Mouse (Mus musculus) lung, postnatal 0 days (tissue): ENCODE measurements around the gene Lztr1. TPM values are rescaled to one million over a fixed set of nuclear protein-coding genes. Genes with fewer than 3 reads are reported as not detected.
A peak's percentile ranks its signal among the peaks of the same experiment; 100 is the strongest.

ENCODE experiments used
- ATAC-seq: fragments of 200-750 bp; cut with Nextera tagmentation; 2 replicates; pipeline ENCODE4 v1.8.0; 2017; ENCODE audit warnings: moderate library complexity
- DNase-seq: peaks from one replicate; pipeline ENCODE4 v3.0.0-alpha.2; 2016; ENCODE audit warnings: low spot score
- H3K27ac ChIP-seq: fragments of 300-500 bp; sonication (generic); 2 replicates; pipeline ENCODE4 v1.5.1; 2014; ENCODE audit warnings: antibody characterized with exemption, mild to moderate bottlenecking, low read length, mixed read lengths
- H3K27me3 ChIP-seq: fragments of 300-500 bp; sonication (generic); replicated peaks from 2 replicates; pipeline ENCODE4 v1.6.1; 2014; ENCODE audit warnings: low read length, mixed read lengths; ENCODE audit not compliant: insufficient read depth
- H3K36me3 ChIP-seq: fragments of 300-500 bp; sonication (generic); 2 replicates; pipeline ENCODE4 v1.6.1; 2014; ENCODE audit warnings: low read length, mixed read lengths; ENCODE audit not compliant: insufficient read depth
- H3K4me1 ChIP-seq: fragments of 300-500 bp; sonication (generic); 2 replicates; pipeline ENCODE4 v1.6.1; 2014; ENCODE audit warnings: antibody characterized with exemption, low read depth, low read length, mixed read lengths; ENCODE audit not compliant: insufficient read depth
- H3K4me2 ChIP-seq: fragments of 300-500 bp; sonication (generic); replicated peaks from 2 replicates; pipeline ENCODE4 v1.6.1; 2014; ENCODE audit warnings: low read depth, mild to moderate bottlenecking, low read length, moderate library complexity, mixed read lengths
- H3K4me3 ChIP-seq: fragments of 300-500 bp; sonication (generic); 2 replicates; pipeline ENCODE4 v1.5.1; 2014; ENCODE audit warnings: low read depth, low read length
- H3K9ac ChIP-seq: fragments of 300-500 bp; sonication (generic); replicated peaks from 2 replicates; pipeline ENCODE4 v1.6.1; 2014; ENCODE audit warnings: low read depth, mild to moderate bottlenecking
- H3K9me3 ChIP-seq: fragments of 300-500 bp; sonication (generic); 2 replicates; pipeline ENCODE4 v1.6.1; 2016; ENCODE audit warnings: low read length, mixed read lengths
- CTCF ChIP-seq: IDR thresholded peaks from 2 replicates; pipeline ENCODE4 v1.5.1; 2016; ENCODE audit warnings: antibody characterized with exemption, mild to moderate bottlenecking
- EP300 ChIP-seq: IDR thresholded peaks from 2 replicates; pipeline ENCODE4 v1.6.1; 2016; ENCODE audit warnings: antibody characterized with exemption, mild to moderate bottlenecking, control low read depth
- WGBS: fragments of 180-500 bp; shearing (Covaris S2); extraction: QIAGEN DNeasy Blood & Tissue Kit; methylation state at CpG from one replicate; pipeline ENCODE4 v1.1.7; 2014; 5-methylcytosine and 5-hydroxymethylcytosine counted together
- polyA plus RNA-seq: library from polyadenylated mRNA; unstranded; fragments of >200 nt; fragmentation: Nextera tagmentation; extraction: Ambion mirVana; gene quantifications from 2 replicates; pipeline ENCODE4 v1.2.1, GENCODE M21; 2015

The Lztr1 gene
- polyA plus RNA-seq, 1 experiment from 2014 or later: 64.7 TPM

DNA sequence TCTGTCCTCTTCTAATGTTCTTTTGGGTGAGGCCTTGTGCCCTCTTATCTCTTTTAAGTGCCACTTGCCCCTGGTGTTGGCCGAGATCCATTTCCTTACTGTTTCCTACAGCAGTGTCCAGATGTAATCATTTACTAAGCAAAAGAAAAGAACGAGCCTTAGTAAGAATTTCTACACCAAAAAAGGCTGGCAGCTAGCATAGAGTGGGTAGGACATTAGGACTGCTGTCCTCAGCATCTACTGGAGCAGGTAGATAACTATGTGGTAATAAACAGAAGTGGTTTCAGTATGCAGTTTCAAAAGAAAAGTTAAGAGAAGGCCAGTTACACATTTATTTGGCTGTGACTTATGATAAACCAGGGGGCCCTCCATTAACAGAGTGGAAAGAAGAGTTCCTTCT is 2.2 kb downstream of the Lztr1 start:
- ATAC-seq (peak; percentile 39), DNase-seq (peak; percentile 57)
- no peak overlapping the region for H3K9ac ChIP-seq
- peaks cover 17% of the 10 kb centered on the region; the same call in 1 of the 2 replicates for H3K36me3 ChIP-seq
- peaks cover 10% of the 10 kb centered on the region; the same call in 1 of the 2 replicates for H3K4me1 ChIP-seq
- H3K4me2 ChIP-seq: no peak overlapping the region
- peak; percentile 16; the same call in 1 of the 2 replicates for TF ChIP-seq EP300
- no peak for TF ChIP-seq CTCF
- 38% methylated on average over 2 of the region's 2 CpGs for WGBS
- H3K27ac ChIP-seq: no peak overlapping the region
- H3K9me3 ChIP-seq: no peaks in the 10 kb centered on the region
- H3K4me3 ChIP-seq: no peak overlapping the region
- H3K27me3 ChIP-seq: no peaks in the 10 kb centered on the region

DNA sequence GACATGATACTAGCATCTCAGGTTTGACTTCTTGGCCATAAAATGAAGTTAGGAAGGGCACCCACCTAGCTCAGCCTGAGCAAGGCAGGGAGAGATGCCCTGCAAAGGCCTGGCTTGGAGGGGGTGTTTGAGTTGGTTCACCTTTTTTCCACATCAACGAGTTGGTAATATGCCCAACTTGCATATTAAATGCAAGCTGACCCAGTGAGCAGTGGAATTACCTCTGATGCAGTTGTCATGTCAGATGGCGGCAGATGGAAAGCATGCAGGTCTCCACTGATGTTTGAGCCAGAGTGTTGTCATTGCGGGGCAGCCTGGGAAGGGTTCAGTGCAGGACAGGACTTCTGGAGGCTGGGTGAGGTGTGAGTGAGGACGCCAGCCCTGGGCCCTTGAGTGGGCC is 2.9 kb downstream of the Lztr1 start:
- Histone ChIP-seq H3K27ac (no peak overlapping the region), H3K9ac (no peak overlapping the region), H3K4me2 (no peak overlapping the region), H3K4me1 (peaks cover 10% of the 10 kb centered on the region; the same call in 1 of the 2 replicates), H3K4me3 (no peak overlapping the region), H3K36me3 (peaks cover 18% of the 10 kb centered on the region; the same call in 1 of the 2 replicates), H3K9me3 (no peaks in the 10 kb centered on the region), H3K27me3 (no peaks in the 10 kb centered on the region)
- no peak for DNase-seq
- no peak for ATAC-seq
- no peak for TF ChIP-seq EP300
- no peak for TF ChIP-seq CTCF
- 90% methylated on average over 4 of the region's 4 CpGs for whole genome bisulfite sequencing

DNA sequence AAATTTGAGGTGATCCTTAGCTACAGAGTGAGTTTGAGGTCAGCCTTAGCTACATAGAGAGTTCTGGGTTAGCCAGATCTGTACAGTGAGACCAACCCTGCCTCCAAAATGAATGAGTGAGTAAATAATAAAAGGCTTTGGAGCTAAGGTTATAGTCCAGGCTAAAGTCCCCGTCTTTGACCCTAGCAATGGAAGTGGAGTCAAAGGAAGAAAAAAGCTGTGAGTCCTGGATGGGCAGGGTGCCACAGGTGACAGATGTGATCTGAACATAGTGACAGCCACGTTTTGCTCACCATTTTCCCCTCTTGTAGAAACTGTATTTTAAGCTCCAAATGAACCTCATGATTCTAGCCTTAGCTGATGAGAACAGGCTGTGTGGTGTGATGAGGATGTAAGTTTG is 10.4 kb downstream of the Lztr1 start:
- 88% methylated on average over 2 of the region's 2 CpGs for WGBS
- Histone ChIP-seq H3K4me2 (no peak overlapping the region), H3K27ac (no peak overlapping the region), H3K36me3 (peaks cover 40% of the 10 kb centered on the region), H3K4me1 (no peaks in the 10 kb centered on the region), H3K9ac (no peak overlapping the region), H3K9me3 (no peaks in the 10 kb centered on the region), H3K27me3 (no peaks in the 10 kb centered on the region), H3K4me3 (no peak overlapping the region)
- DNase-seq (no peak), ATAC-seq (no peak)
- TF ChIP-seq EP300 (no peak), CTCF (no peak)

DNA sequence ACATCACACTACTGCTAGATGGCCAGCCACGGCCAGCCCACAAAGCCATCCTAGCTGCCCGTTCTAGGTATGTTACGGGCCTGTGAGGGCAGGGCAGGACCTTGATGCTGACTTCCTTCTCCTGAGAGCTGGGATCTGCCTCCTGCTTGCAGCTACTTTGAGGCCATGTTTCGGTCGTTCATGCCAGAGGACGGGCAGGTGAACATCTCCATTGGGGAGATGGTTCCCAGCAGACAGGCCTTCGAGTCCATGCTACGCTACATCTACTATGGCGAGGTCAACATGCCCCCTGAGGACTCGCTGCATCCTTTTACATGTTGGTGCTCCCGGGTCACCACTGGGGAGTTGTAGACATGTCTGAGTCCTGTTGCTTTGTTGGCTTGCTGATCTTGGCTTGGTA is 15.7 kb downstream of the Lztr1 start:
- no peaks in the 10 kb centered on the region for H3K4me1 ChIP-seq
- H3K4me3 ChIP-seq: no peak overlapping the region
- no peaks in the 10 kb centered on the region for H3K27me3 ChIP-seq
- TF ChIP-seq EP300 (no peak), CTCF (no peak)
- no peak for DNase-seq
- H3K9me3 ChIP-seq: no peaks in the 10 kb centered on the region
- WGBS: 95% methylated on average over 11 of the region's 11 CpGs
- no peak overlapping the region for H3K4me2 ChIP-seq
- peaks cover 63% of the 10 kb centered on the region for H3K36me3 ChIP-seq
- no peak overlapping the region for H3K27ac ChIP-seq
- H3K9ac ChIP-seq: no peak overlapping the region
- no peak for ATAC-seq

DNA sequence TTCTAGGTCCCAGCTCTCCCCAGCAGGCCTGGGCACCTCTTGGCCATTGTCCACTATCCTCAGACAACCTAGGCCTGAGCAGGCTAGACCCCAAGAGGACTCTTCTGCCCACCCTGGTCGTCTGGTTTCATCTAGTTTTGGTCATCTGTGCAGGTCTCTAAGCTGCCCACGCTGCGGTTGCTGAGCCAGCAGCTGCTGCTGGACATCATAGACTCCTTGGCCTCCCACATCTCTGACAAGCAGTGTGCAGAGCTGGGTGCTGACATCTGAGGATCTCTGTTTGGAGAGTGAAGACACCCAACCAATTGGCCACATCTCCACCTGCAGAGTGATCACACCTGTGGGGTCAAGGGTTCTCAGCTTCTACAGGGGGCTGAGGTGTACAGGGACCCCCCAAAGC is 17.0 kb downstream of the Lztr1 start:
- Histone ChIP-seq H3K27me3 (no peaks in the 10 kb centered on the region), H3K4me3 (no peak overlapping the region), H3K9ac (no peak overlapping the region), H3K4me2 (no peak overlapping the region), H3K4me1 (peaks cover 6% of the 10 kb centered on the region; the same call in 1 of the 2 replicates), H3K36me3 (peaks cover 56% of the 10 kb centered on the region), H3K9me3 (no peaks in the 10 kb centered on the region), H3K27ac (no peak overlapping the region)
- ATAC-seq (no peak), DNase-seq (no peak)
- no peak for TF ChIP-seq EP300
- TF ChIP-seq CTCF: no peak
- 84% methylated on average over 3 of the region's 3 CpGs for WGBS

DNA sequence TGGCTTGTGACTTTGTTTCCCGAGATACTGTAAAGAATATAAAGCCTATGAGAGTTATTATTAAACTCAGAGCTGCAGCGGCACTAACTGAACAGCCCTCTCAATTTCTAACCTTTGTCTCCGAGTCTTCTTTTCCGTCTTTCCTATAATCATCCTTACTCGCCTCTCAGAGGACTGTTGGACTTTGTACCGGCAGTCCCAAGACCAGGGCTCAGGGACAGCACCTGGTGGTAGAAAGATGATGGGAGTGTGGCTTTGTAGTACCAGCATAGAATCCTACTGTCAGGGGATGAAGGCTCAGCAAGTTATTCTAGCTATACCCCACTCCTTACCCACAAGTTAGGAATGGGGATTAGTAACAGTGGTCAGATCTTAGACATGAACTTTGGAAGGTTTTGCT is 17.7 kb downstream of the Lztr1 start:
- TF ChIP-seq EP300: no peak
- TF ChIP-seq CTCF: no peak
- no peak for ATAC-seq
- Histone ChIP-seq H3K27me3 (no peaks in the 10 kb centered on the region), H3K4me3 (no peak overlapping the region), H3K27ac (no peak overlapping the region), H3K9ac (no peak overlapping the region), H3K36me3 (peaks cover 54% of the 10 kb centered on the region), H3K4me1 (peaks cover 6% of the 10 kb centered on the region; the same call in 1 of the 2 replicates), H3K4me2 (no peak overlapping the region), H3K9me3 (no peaks in the 10 kb centered on the region)
- WGBS: 94% methylated on average over 6 of the region's 6 CpGs
- DNase-seq: no peak

DNA sequence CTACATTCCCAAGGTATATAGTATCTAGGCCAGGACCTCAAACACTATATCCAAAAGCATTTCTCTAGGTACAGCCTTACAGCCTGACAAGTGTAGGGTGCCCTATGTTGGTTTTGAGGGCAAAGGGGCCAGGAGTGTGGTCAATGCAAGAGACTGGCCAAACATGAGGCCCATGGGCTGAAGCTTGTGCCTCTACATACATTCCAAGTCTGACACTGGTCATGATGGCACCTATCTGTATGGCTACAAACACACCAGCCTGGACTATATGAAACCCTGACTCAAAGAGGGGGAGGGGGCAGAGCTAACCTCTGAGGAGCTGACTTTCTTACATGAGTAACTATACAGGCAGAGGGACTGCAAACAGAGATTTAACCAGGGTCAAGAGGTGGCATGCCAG is 19.1 kb downstream of the Lztr1 start:
- Histone ChIP-seq H3K4me3 (no peak overlapping the region), H3K4me1 (peaks cover 10% of the 10 kb centered on the region; the same call in 1 of the 2 replicates), H3K4me2 (no peak overlapping the region), H3K27ac (no peak overlapping the region), H3K9me3 (no peaks in the 10 kb centered on the region), H3K9ac (no peak overlapping the region), H3K36me3 (peaks cover 42% of the 10 kb centered on the region), H3K27me3 (no peaks in the 10 kb centered on the region)
- TF ChIP-seq EP300 (no peak), CTCF (no peak)
- no peak for DNase-seq
- no peak for ATAC-seq
